Mouse (Mus musculus): ENCODE data around the gene Taf1b. TPM values are rescaled to one million over a fixed set of nuclear protein-coding genes. Genes with fewer than 3 reads are reported as not detected.
"Not testable (repeated sequence)": the region's sequence is repeated elsewhere in the genome, so short reads cannot be mapped to it uniquely, and the experiment has no call there.

The Taf1b gene
- 21.7 and 25.5 TPM in 2 replicates for polyA plus RNA-seq (2015; fragmentation: Nextera tagmentation; extraction: Ambion mirVana)

GRCm38 (mm10) chr12:24498150-24498840 is at the start of gene Taf1b:
Taf1b (plus strand) TSS chr12:24498359.
- WGBS: 8% methylated on average over 31 of the region's 31 CpGs
- Histone ChIP-seq H3K9me3 (no peaks in the 10 kb centered on the region), H3K27ac (replicated peaks) (peak within 1 kb of the TSS; percentile 71), H3K27me3 (replicated peaks) (no peaks in the 10 kb centered on the region), H3K9ac (peak within 1 kb of the TSS; percentile 82), H3K4me3 (peak within 1 kb of the TSS; percentile 69), H3K4me2 (peak within 1 kb of the TSS; percentile 67), H3K36me3 (peaks cover 11% of the 10 kb centered on the region), H3K4me1 (no peaks in the 10 kb centered on the region)
- ATAC-seq (ENCODE audit: extremely low read depth, insufficient number of reproducible peaks, low FRiP score, low TSS enrichment): peak; percentile 58; the same call in 1 of the 2 replicates

GRCm38 (mm10) chr12:24460406-24460805 is 37.8 kb upstream of the Taf1b start:
- Histone ChIP-seq H3K27ac (replicated peaks) (no peak overlapping the region), H3K4me1 (no peaks in the 10 kb centered on the region), H3K4me3 (no peak overlapping the region), H3K4me2 (no peak overlapping the region), H3K27me3 (replicated peaks) (no peaks in the 10 kb centered on the region), H3K9me3 (no peaks in the 10 kb centered on the region), H3K36me3 (no peaks in the 10 kb centered on the region), H3K9ac (no peak overlapping the region)
- ATAC-seq (ENCODE audit: extremely low read depth, insufficient number of reproducible peaks, low FRiP score, low TSS enrichment): no peak
- 83% methylated on average over 10 of the region's 10 CpGs for WGBS

- not testable (repeated sequence) for H3K9ac ChIP-seq; H3K27ac ChIP-seq (replicated peaks); H3K4me3 ChIP-seq; H3K27me3 ChIP-seq (replicated peaks); ATAC-seq (ENCODE audit: extremely low read depth, insufficient number of reproducible peaks, low FRiP score, low TSS enrichment); H3K36me3 ChIP-seq; H3K4me1 ChIP-seq; H3K9me3 ChIP-seq; H3K4me2 ChIP-seq
- 30% methylated on average over 4 of the region's 4 CpGs for whole genome bisulfite sequencing
Measured at GRCm38 (mm10) chr12:24462121-24462520, 36.0 kb upstream of the Taf1b start.

- H3K27me3 ChIP-seq (replicated peaks); H3K9ac ChIP-seq; ATAC-seq (ENCODE audit: extremely low read depth, insufficient number of reproducible peaks, low FRiP score, low TSS enrichment); H3K9me3 ChIP-seq; H3K27ac ChIP-seq (replicated peaks); H3K36me3 ChIP-seq; H3K4me2 ChIP-seq; H3K4me3 ChIP-seq; H3K4me1 ChIP-seq: not testable (repeated sequence)
- 82% methylated on average over 6 of the region's 6 CpGs for WGBS
Measured at GRCm38 (mm10) chr12:24463490-24463889, 34.7 kb upstream of the Taf1b start.

- Histone ChIP-seq H3K9ac (no peak overlapping the region), H3K27ac (replicated peaks) (no peak overlapping the region), H3K4me1 (no peaks in the 10 kb centered on the region), H3K4me3 (no peak overlapping the region), H3K36me3 (no peaks in the 10 kb centered on the region), H3K27me3 (replicated peaks) (0 out of 2 replicates have a peak, but pooled peaks cover 3% of the 10 kb centered on the region), H3K9me3 (no peaks in the 10 kb centered on the region), H3K4me2 (no peak overlapping the region)
- no peak for ATAC-seq (ENCODE audit: extremely low read depth, insufficient number of reproducible peaks, low FRiP score, low TSS enrichment)
- 74% methylated on average over 2 of the region's 2 CpGs for WGBS
Measured at GRCm38 (mm10) chr12:24468966-24469365, 29.2 kb upstream of the Taf1b start.

- H3K9ac ChIP-seq: no peak overlapping the region
- no peaks in the 10 kb centered on the region for H3K36me3 ChIP-seq
- H3K27me3 ChIP-seq (replicated peaks): 0 out of 2 replicates have a peak, but pooled peaks cover 3% of the 10 kb centered on the region
- no peaks in the 10 kb centered on the region for H3K9me3 ChIP-seq
- no peak overlapping the region for H3K4me3 ChIP-seq
- H3K4me1 ChIP-seq: no peaks in the 10 kb centered on the region
- 15% methylated on average over 4 of the region's 4 CpGs for WGBS
- no peak overlapping the region for H3K27ac ChIP-seq (replicated peaks)
- H3K4me2 ChIP-seq: no peak overlapping the region
- no peak for ATAC-seq (ENCODE audit: extremely low read depth, insufficient number of reproducible peaks, low FRiP score, low TSS enrichment)
Measured at GRCm38 (mm10) chr12:24470943-24471342, 27.2 kb upstream of the Taf1b start.

GRCm38 (mm10) chr12:24473221-24473620 is 24.9 kb upstream of the Taf1b start:
- WGBS: 62% methylated on average over 3 of the region's 3 CpGs
- Histone ChIP-seq H3K36me3 (no peaks in the 10 kb centered on the region), H3K27ac (replicated peaks) (no peak overlapping the region), H3K4me3 (no peak overlapping the region), H3K9ac (no peak overlapping the region), H3K4me1 (no peaks in the 10 kb centered on the region), H3K27me3 (replicated peaks) (0 out of 2 replicates have a peak, but pooled peaks cover 3% of the 10 kb centered on the region), H3K4me2 (no peak overlapping the region), H3K9me3 (no peaks in the 10 kb centered on the region)
- no peak for ATAC-seq (ENCODE audit: extremely low read depth, insufficient number of reproducible peaks, low FRiP score, low TSS enrichment)

- Histone ChIP-seq H3K4me2 (no peak overlapping the region), H3K36me3 (no peaks in the 10 kb centered on the region), H3K27me3 (replicated peaks) (no peaks in the 10 kb centered on the region), H3K4me3 (no peak overlapping the region), H3K27ac (replicated peaks) (no peak overlapping the region), H3K9me3 (no peaks in the 10 kb centered on the region), H3K9ac (no peak overlapping the region), H3K4me1 (peaks cover 13% of the 10 kb centered on the region)
- ATAC-seq (ENCODE audit: extremely low read depth, insufficient number of reproducible peaks, low FRiP score, low TSS enrichment): no peak
- 92% methylated on average over 4 of the region's 4 CpGs for WGBS
Measured at GRCm38 (mm10) chr12:24484930-24485329, 13.2 kb upstream of the Taf1b start.

- no peak for ATAC-seq (ENCODE audit: extremely low read depth, insufficient number of reproducible peaks, low FRiP score, low TSS enrichment)
- no peak overlapping the region for H3K4me2 ChIP-seq
- H3K36me3 ChIP-seq: no peaks in the 10 kb centered on the region
- WGBS: 56% methylated on average over 1 of the region's 1 CpGs
- no peaks in the 10 kb centered on the region for H3K9me3 ChIP-seq
- no peak overlapping the region for H3K4me3 ChIP-seq
- H3K4me1 ChIP-seq: peaks cover 13% of the 10 kb centered on the region
- no peak overlapping the region for H3K9ac ChIP-seq
- no peak overlapping the region for H3K27ac ChIP-seq (replicated peaks)
- H3K27me3 ChIP-seq (replicated peaks): no peaks in the 10 kb centered on the region
Measured at GRCm38 (mm10) chr12:24486882-24487281, 11.3 kb upstream of the Taf1b start.

GRCm38 (mm10) chr12:24492507-24492906 is 5.7 kb upstream of the Taf1b start:
- not testable (repeated sequence) for H3K4me2 ChIP-seq; H3K4me1 ChIP-seq; ATAC-seq (ENCODE audit: extremely low read depth, insufficient number of reproducible peaks, low FRiP score, low TSS enrichment); H3K9me3 ChIP-seq; H3K9ac ChIP-seq; H3K27ac ChIP-seq (replicated peaks); H3K4me3 ChIP-seq; H3K36me3 ChIP-seq; H3K27me3 ChIP-seq (replicated peaks)
- 81% methylated on average over 3 of the region's 3 CpGs for WGBS

- Histone ChIP-seq H3K9me3 (no peaks in the 10 kb centered on the region), H3K4me1 (no peaks in the 10 kb centered on the region), H3K27ac (replicated peaks) (no peak overlapping the region), H3K36me3 (no peaks in the 10 kb centered on the region), H3K27me3 (replicated peaks) (no peaks in the 10 kb centered on the region), H3K9ac (peak overlapping the region; percentile 70), H3K4me2 (peak overlapping the region; percentile 61), H3K4me3 (peak overlapping the region; percentile 39)
- no peak for ATAC-seq (ENCODE audit: extremely low read depth, insufficient number of reproducible peaks, low FRiP score, low TSS enrichment)
- 50% methylated on average over 9 of the region's 9 CpGs for WGBS
Measured at GRCm38 (mm10) chr12:24493011-24493410, 5.1 kb upstream of the Taf1b start.

GRCm38 (mm10) chr12:24493412-24493811 is 4.7 kb upstream of the Taf1b start:
- Histone ChIP-seq H3K27ac (replicated peaks) (no peak overlapping the region), H3K4me3 (peak overlapping the region; percentile 39), H3K4me2 (peak overlapping the region; percentile 61), H3K9ac (peak overlapping the region; percentile 70), H3K27me3 (replicated peaks) (no peaks in the 10 kb centered on the region), H3K36me3 (no peaks in the 10 kb centered on the region), H3K4me1 (no peaks in the 10 kb centered on the region), H3K9me3 (no peaks in the 10 kb centered on the region)
- ATAC-seq (ENCODE audit: extremely low read depth, insufficient number of reproducible peaks, low FRiP score, low TSS enrichment): no peak
- WGBS: 47% methylated on average over 30 of the region's 30 CpGs

All from heart, embryonic 13.5 days (tissue).